Mouse (Mus musculus) MEL (cell line): ENCODE measurements around the gene Haus6. TPM values are rescaled to one million over a fixed set of nuclear protein-coding genes. Genes with fewer than 3 reads are reported as not detected.

Source experiments
- DNase-seq: peaks from one replicate; pipeline ENCODE4 v3.0.0; 2011; ENCODE audit warnings: low read depth, low spot score
- H3K27ac ChIP-seq: 2 replicates; pipeline ENCODE4 v1.5.1; 2012; ENCODE audit warnings: low read depth, mild to moderate bottlenecking, control low read depth, low read length, moderate library complexity; ENCODE audit not compliant: control insufficient read depth
- H3K27me3 ChIP-seq, 2 experiments: fragments of 150-350 bp in 1 of 2; sonication (generic) in 1 of 2; 2 replicates each; pipeline ENCODE4 v1.6.1; 2012; ENCODE audit warnings: low read length in 2 of 2, mild to moderate bottlenecking in 2 of 2, improper control_type of control experiment in 1 of 2, moderate library complexity in 1 of 2; ENCODE audit not compliant: insufficient read depth in 2 of 2, control insufficient read depth in 1 of 2
- H3K36me3 ChIP-seq, 2 experiments: 2 replicates each; pipeline ENCODE4 v1.6.1; 2012 to 2014; ENCODE audit warnings: low read length in 2 of 2, improper control_type of control experiment in 1 of 2, inconsistent platforms in 1 of 2, mild to moderate bottlenecking in 1 of 2; ENCODE audit not compliant: insufficient read depth in 2 of 2, control insufficient read depth in 1 of 2
- H3K4me1 ChIP-seq, 2 experiments: fragments of 150-350 bp in 1 of 2; sonication (generic) in 1 of 2; 2 replicates each; pipeline ENCODE4 v1.6.1; 2012; ENCODE audit warnings: low read length in 2 of 2, improper control_type of control experiment in 1 of 2, mild to moderate bottlenecking in 1 of 2; ENCODE audit not compliant: insufficient read depth in 2 of 2, control insufficient read depth in 1 of 2
- H3K4me3 ChIP-seq, 2 experiments: fragments of 150-350 bp in 1 of 2; sonication (generic) in 1 of 2; 2 replicates each; pipeline ENCODE4 v1.5.1; 2012; ENCODE audit warnings: low read depth in 2 of 2, low read length in 2 of 2, mild to moderate bottlenecking in 2 of 2, moderate library complexity in 2 of 2, control low read depth in 1 of 2, improper control_type of control experiment in 1 of 2; ENCODE audit not compliant: control insufficient read depth in 1 of 2, insufficient read depth in 1 of 2
- H3K79me2 ChIP-seq: 2 replicates; pipeline ENCODE4 v1.6.1; 2012; ENCODE audit warnings: mild to moderate bottlenecking, low read length, moderate library complexity; ENCODE audit not compliant: control insufficient read depth, poor library complexity, insufficient read depth
- H3K9ac ChIP-seq: 2 replicates; pipeline ENCODE4 v1.6.1; 2012; ENCODE audit warnings: low read depth, mild to moderate bottlenecking, control low read depth, low read length, moderate library complexity; ENCODE audit not compliant: control insufficient read depth, poor library complexity, severe bottlenecking
- H3K9me3 ChIP-seq: fragments of 150-350 bp; sonication (generic); replicated peaks from 2 replicates; pipeline ENCODE4 v1.6.1; 2012; ENCODE audit warnings: mild to moderate bottlenecking, low read length, improper control_type of control experiment, moderate library complexity; ENCODE audit not compliant: insufficient read depth
- E2F4 ChIP-seq: IDR thresholded peaks from 2 replicates; pipeline ENCODE4 v1.6.1; 2011; ENCODE audit warnings: low read depth, low read length, improper control_type of control experiment, borderline replicate concordance
- JUND ChIP-seq: IDR thresholded peaks from 2 replicates; pipeline ENCODE4 v1.6.1; 2011; ENCODE audit warnings: low read depth, mild to moderate bottlenecking, improper control_type of control experiment, low read length
- NRF1 ChIP-seq: IDR thresholded peaks from 2 replicates; pipeline ENCODE4 v1.6.1; 2014; ENCODE audit warnings: low read depth, mild to moderate bottlenecking, inconsistent platforms, low read length, improper control_type of control experiment, moderate library complexity; ENCODE audit not compliant: poor library complexity, insufficient read depth, severe bottlenecking
- RCOR1 ChIP-seq: IDR thresholded peaks from 2 replicates; pipeline ENCODE4 v1.6.1; 2012; ENCODE audit warnings: low read depth, mild to moderate bottlenecking, inconsistent platforms, low read length, improper control_type of control experiment
- TBP ChIP-seq: IDR thresholded peaks from 2 replicates; pipeline ENCODE4 v1.8.0; 2011; ENCODE audit warnings: low read depth, low read length, improper control_type of control experiment
- TCF12 ChIP-seq: IDR thresholded peaks from 2 replicates; pipeline ENCODE4 v1.6.1; 2014; ENCODE audit warnings: low read depth, mild to moderate bottlenecking, inconsistent platforms, low read length, improper control_type of control experiment, moderate library complexity
- polyA plus RNA-seq, 2 experiments: library from polyadenylated mRNA; stranded (reverse) in 1 of 2; unstranded in 1 of 2; fragments of >175 nt in 1 of 2; fragments of >200 nt in 1 of 2; gene quantifications; 2 replicates each; pipeline versions ENCODE4 v1.2.1 to v1.2.4; 2012; ENCODE audit warnings: low replicate concordance in 2 of 2, low read depth in 1 of 2; ENCODE audit not compliant: insufficient read length in 2 of 2, insufficient read depth in 1 of 2, missing spikeins in 1 of 2
- total RNA-seq: library from RNA; depleted of rRNA; stranded (reverse); fragments of 300-350 nt; gene quantifications from 2 replicates; pipeline ENCODE4 v1.2.3, GENCODE M21; 2012; rRNA removed

Gene Haus6
- total and polyA plus RNA-seq, 3 experiments: 22.1 to 41.3 TPM; not detected in 1

- Histone ChIP-seq H3K4me3 (no peak overlapping the region), H3K4me1 (no peaks in the 10 kb centered on the region), H3K9ac (no peak overlapping the region), H3K27ac (no peak overlapping the region), H3K36me3 (no peaks in the 10 kb centered on the region), H3K27me3 (peaks cover 0 to 8% of the 10 kb centered on the region in 2 experiments; a peak in 3 of 4 replicates), H3K79me2 (no peaks in the 10 kb centered on the region), H3K9me3 (no peaks in the 10 kb centered on the region)
- TF ChIP-seq RCOR1: no peak
- TF ChIP-seq E2F4: no peak
- no peak for TF ChIP-seq NRF1
- TF ChIP-seq JUND: no peak
- no peak for TF ChIP-seq TCF12
- no peak for TF ChIP-seq TBP
- no peak for DNase-seq
Measured at GRCm38 (mm10) chr4:86529161-86529560, 82.7 kb downstream of the Haus6 start.

Other genes starting within 250 kb of the Haus6 start
- gene Saxo1, start 53.7 kb downstream of the Haus6 start, total RNA-seq: not detected in 2 replicates
- not detected for gene Saxo1, start 53.7 kb downstream of the Haus6 start, polyA plus RNA-seq
- gene Rraga, start 36.4 kb downstream of the Haus6 start, total RNA-seq: 9.6 and 11.0 TPM in 2 replicates
- 100 to 1,000 TPM in 1 of 2 experiments, 10 to 100 TPM in 1; 68.7 to 182 TPM for gene Rraga, start 36.4 kb downstream of the Haus6 start, polyA plus RNA-seq
- gene Plin2, start 58.0 kb upstream of the Haus6 start, total RNA-seq: 45.9 and 75.9 TPM in 2 replicates
- gene Plin2, start 58.0 kb upstream of the Haus6 start, polyA plus RNA-seq: 10 to 100 TPM in 1 of 2 experiments, not detected in 1; 92.2 TPM
- gene Dennd4c, start 136.5 kb upstream of the Haus6 start, total RNA-seq: 11.3 and 11.8 TPM in 2 replicates
- 10 to 100 TPM; 15.5 to 24.6 TPM for gene Dennd4c, start 136.5 kb upstream of the Haus6 start, polyA plus RNA-seq
- 3,142 and 3,178 TPM in 2 replicates for gene Rps6, start 245.4 kb upstream of the Haus6 start, total RNA-seq
- 1,000 to 10,000 TPM in 1 of 2 experiments, not detected in 1; 1,648 TPM for gene Rps6, start 245.4 kb upstream of the Haus6 start, polyA plus RNA-seq